Mouse (Mus musculus) embryonic facial prominence, embryonic 14.5 days (tissue): ENCODE measurements around the gene Smim27. TPM values are rescaled to one million over a fixed set of nuclear protein-coding genes. Genes with fewer than 3 reads are reported as not detected.

ENCODE experiments used
- ATAC-seq: fragments of 200-750 bp; cut with Nextera tagmentation; 2 replicates; pipeline ENCODE4 v1.8.0; 2017; ENCODE audit warnings: low read depth, moderate number of reproducible peaks, moderate TSS enrichment
- DNase-seq: peaks from one replicate; pipeline ENCODE4 v3.0.0-alpha.2; 2015; ENCODE audit warnings: low spot score
- H3K27ac ChIP-seq: fragments of 300-500 bp; sonication (generic); replicated peaks from 2 replicates; pipeline ENCODE4 v1.5.1; 2014; ENCODE audit warnings: low read depth, mild to moderate bottlenecking, low read length, moderate library complexity
- H3K27me3 ChIP-seq: fragments of 300-500 bp; sonication (generic); replicated peaks from 2 replicates; pipeline ENCODE4 v1.6.1; 2014; ENCODE audit warnings: low read length; ENCODE audit not compliant: control insufficient read depth, insufficient read depth
- H3K36me3 ChIP-seq: fragments of 300-500 bp; sonication (generic); 2 replicates; pipeline ENCODE4 v1.6.1; 2014; ENCODE audit warnings: low read length, mixed read lengths; ENCODE audit not compliant: control insufficient read depth, insufficient read depth
- H3K4me1 ChIP-seq: fragments of 300-500 bp; sonication (generic); 2 replicates; pipeline ENCODE4 v1.6.1; 2014; ENCODE audit warnings: antibody characterized with exemption, low read length; ENCODE audit not compliant: control insufficient read depth, insufficient read depth
- H3K4me2 ChIP-seq: fragments of 300-500 bp; sonication (generic); 2 replicates; pipeline ENCODE4 v1.6.1; 2014; ENCODE audit warnings: low read depth, mild to moderate bottlenecking, low read length, moderate library complexity, mixed read lengths
- H3K4me3 ChIP-seq: fragments of 300-500 bp; sonication (generic); 2 replicates; pipeline ENCODE4 v1.5.1; 2014; ENCODE audit warnings: low read depth, mild to moderate bottlenecking, low read length
- H3K9ac ChIP-seq: fragments of 300-500 bp; sonication (generic); 2 replicates; pipeline ENCODE4 v1.6.1; 2014; ENCODE audit warnings: low read depth, mild to moderate bottlenecking, low read length, moderate library complexity, mixed read lengths
- H3K9me3 ChIP-seq: fragments of 300-500 bp; sonication (generic); 2 replicates; pipeline ENCODE4 v1.6.1; 2016; ENCODE audit warnings: low read length; ENCODE audit not compliant: control insufficient read depth
- WGBS: fragments of 180-500 bp; shearing (Covaris S2); extraction: QIAGEN DNeasy Blood & Tissue Kit; methylation state at CpG from one replicate; pipeline ENCODE4 v1.1.7; 2014; 5-methylcytosine and 5-hydroxymethylcytosine counted together
- polyA plus RNA-seq: library from polyadenylated mRNA; unstranded; fragments of >200 nt; fragmentation: Nextera tagmentation; extraction: Ambion mirVana; gene quantifications from 2 replicates; pipeline ENCODE4 v1.2.1, GENCODE M21; 2014

Gene Smim27
- polyA plus RNA-seq, 1 experiment from 2014 or later = 47.1 TPM

GRCm38 (mm10) chr4:40244035-40244434 lies 25.3 kb upstream of the Smim27 start:
- H3K27me3 ChIP-seq = no peaks in the 10 kb centered on the region
- H3K36me3 ChIP-seq = no peaks in the 10 kb centered on the region
- no peak overlapping the region for H3K9ac ChIP-seq
- DNase-seq (no peak), ATAC-seq (no peak)
- no peak overlapping the region for H3K27ac ChIP-seq
- H3K4me2 ChIP-seq = no peak overlapping the region
- no peak overlapping the region for H3K4me3 ChIP-seq
- 78% methylated on average over 8 of the region's 8 CpGs for WGBS
- H3K4me1 ChIP-seq = 0 out of 2 replicates have a peak, but pooled peaks cover 3% of the 10 kb centered on the region
- H3K9me3 ChIP-seq = no peaks in the 10 kb centered on the region

- peaks cover 3% of the 10 kb centered on the region; the same call in 1 of the 2 replicates for H3K4me1 ChIP-seq
- H3K4me3 ChIP-seq = no peak overlapping the region
- WGBS = 89% methylated on average over 5 of the region's 5 CpGs
- no peaks in the 10 kb centered on the region for H3K27me3 ChIP-seq
- no peak overlapping the region for H3K9ac ChIP-seq
- DNase-seq = no peak
- H3K36me3 ChIP-seq = no peaks in the 10 kb centered on the region
- H3K4me2 ChIP-seq = no peak overlapping the region
- H3K9me3 ChIP-seq = no peaks in the 10 kb centered on the region
- no peak overlapping the region for H3K27ac ChIP-seq
- ATAC-seq = no peak
Observed at GRCm38 (mm10) chr4:40250984-40251383, 18.4 kb upstream of the Smim27 start.

- DNase-seq (peak; percentile 39), ATAC-seq (no peak)
- Histone ChIP-seq H3K27ac (no peak overlapping the region), H3K36me3 (peaks cover 10% of the 10 kb centered on the region), H3K4me1 (peaks cover 3% of the 10 kb centered on the region; the same call in 1 of the 2 replicates), H3K9ac (no peak overlapping the region), H3K4me3 (no peak overlapping the region), H3K27me3 (no peaks in the 10 kb centered on the region), H3K4me2 (no peak overlapping the region), H3K9me3 (no peaks in the 10 kb centered on the region)
- WGBS = 64% methylated on average over 2 of the region's 2 CpGs
Observed at GRCm38 (mm10) chr4:40253766-40254165, 15.6 kb upstream of the Smim27 start.

- H3K4me1 ChIP-seq = peaks cover 3% of the 10 kb centered on the region; the same call in 1 of the 2 replicates
- no peak overlapping the region for H3K9ac ChIP-seq
- ATAC-seq (no peak), DNase-seq (peak; percentile 24)
- 55% methylated on average over 8 of the region's 8 CpGs for WGBS
- peaks cover 18% of the 10 kb centered on the region for H3K36me3 ChIP-seq
- no peak overlapping the region for H3K4me2 ChIP-seq
- H3K9me3 ChIP-seq = no peaks in the 10 kb centered on the region
- no peak overlapping the region for H3K4me3 ChIP-seq
- no peaks in the 10 kb centered on the region for H3K27me3 ChIP-seq
- no peak overlapping the region for H3K27ac ChIP-seq
Observed at GRCm38 (mm10) chr4:40254385-40255103, 14.8 kb upstream of the Smim27 start.

GRCm38 (mm10) chr4:40264321-40264720 lies 5.1 kb upstream of the Smim27 start:
- peaks cover 68% of the 10 kb centered on the region for H3K36me3 ChIP-seq
- ATAC-seq (no peak), DNase-seq (no peak)
- no peak overlapping the region for H3K9ac ChIP-seq
- WGBS = 67% methylated on average over 1 of the region's 1 CpGs
- peaks cover 7% of the 10 kb centered on the region; the same call in 1 of the 2 replicates for H3K4me1 ChIP-seq
- H3K4me2 ChIP-seq = no peak overlapping the region
- H3K4me3 ChIP-seq = no peak overlapping the region
- no peak overlapping the region for H3K27ac ChIP-seq
- no peaks in the 10 kb centered on the region for H3K27me3 ChIP-seq
- no peaks in the 10 kb centered on the region for H3K9me3 ChIP-seq

- Histone ChIP-seq H3K4me3 (peak overlapping the region; percentile 56), H3K9me3 (no peaks in the 10 kb centered on the region), H3K9ac (peak overlapping the region; percentile 75), H3K27ac (peak overlapping the region; percentile 99; the same call in 1 of the 2 replicates), H3K36me3 (peaks cover 45% of the 10 kb centered on the region), H3K4me1 (peaks cover 7% of the 10 kb centered on the region; the same call in 1 of the 2 replicates), H3K27me3 (no peaks in the 10 kb centered on the region), H3K4me2 (peak overlapping the region; percentile 95)
- WGBS = 62% methylated on average over 7 of the region's 7 CpGs
- DNase-seq (no peak), ATAC-seq (no peak)
Observed at GRCm38 (mm10) chr4:40267681-40268080, 1.7 kb upstream of the Smim27 start.

GRCm38 (mm10) chr4:40268204-40268813 lies 1.1 kb upstream of the Smim27 start:
- peaks cover 43% of the 10 kb centered on the region for H3K36me3 ChIP-seq
- ATAC-seq = peak; percentile 75
- 0% methylated on average over 27 of the region's 50 CpGs for WGBS

GRCm38 (mm10) chr4:40268835-40269234 lies 544 bp upstream of the Smim27 start:
- Histone ChIP-seq H3K27ac (peak overlapping the region; percentile 99), H3K4me2 (peak overlapping the region; percentile 95), H3K9ac (peak overlapping the region; percentile 75), H3K27me3 (no peaks in the 10 kb centered on the region), H3K36me3 (peaks cover 40% of the 10 kb centered on the region), H3K9me3 (no peaks in the 10 kb centered on the region), H3K4me1 (peaks cover 7% of the 10 kb centered on the region; the same call in 1 of the 2 replicates), H3K4me3 (peak overlapping the region; percentile 56)
- WGBS = under 1% methylated on average over 16 of the region's 16 CpGs
- ATAC-seq (0 out of 2 replicates have a peak, but pooled peaks have one; percentile 0), DNase-seq (no peak)

More at GRCm38 (mm10) chr4:40268204-40268813, 1.1 kb upstream of the Smim27 start:
- peak overlapping the region; percentile 75 for H3K9ac ChIP-seq
- H3K4me2 ChIP-seq = peak overlapping the region; percentile 95
- H3K27me3 ChIP-seq = no peaks in the 10 kb centered on the region
- no peaks in the 10 kb centered on the region for H3K9me3 ChIP-seq
- H3K4me3 ChIP-seq = peak overlapping the region; percentile 56
- peak overlapping the region; percentile 99 for H3K27ac ChIP-seq
- DNase-seq = peak; percentile 95
- peaks cover 7% of the 10 kb centered on the region; the same call in 1 of the 2 replicates for H3K4me1 ChIP-seq
